Mouse (Mus musculus): ENCODE results near the gene Nek4.

DNA sequence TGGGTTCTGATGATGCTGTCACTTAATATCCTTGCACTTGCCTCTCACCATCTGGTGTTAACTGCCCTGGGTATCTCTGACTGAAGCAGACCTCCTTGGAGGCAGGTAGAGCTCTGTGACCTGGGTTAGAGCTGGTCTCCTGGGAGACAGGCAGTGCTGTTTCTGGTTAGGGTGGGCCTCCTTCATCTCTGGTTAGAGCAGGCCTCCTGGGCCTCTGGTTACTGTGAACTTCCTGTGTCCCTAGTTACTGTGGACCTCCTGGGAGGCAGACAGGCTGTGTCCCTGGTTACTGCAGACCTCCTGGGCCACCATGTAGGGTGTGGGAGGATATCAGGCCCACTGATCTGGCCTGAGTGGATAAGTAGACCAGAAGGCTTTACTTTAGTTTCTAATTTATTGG is 45.2 kb downstream of the Nek4 start:
- TF ChIP-seq GATA1 (IDR thresholded peaks at IDR 0.05; ENCODE audit: borderline replicate concordance, low read length) (no peak), FLI1 (IDR thresholded peaks at IDR 0.05; ENCODE audit: low read length) (no peak)
